Mouse (Mus musculus): ENCODE data around the gene 1810043G02Rik.
"Not testable (repeated sequence)": the region's sequence is repeated elsewhere in the genome, so short reads cannot be mapped to it uniquely, and the experiment has no call there.

The 1810043G02Rik gene

DNA sequence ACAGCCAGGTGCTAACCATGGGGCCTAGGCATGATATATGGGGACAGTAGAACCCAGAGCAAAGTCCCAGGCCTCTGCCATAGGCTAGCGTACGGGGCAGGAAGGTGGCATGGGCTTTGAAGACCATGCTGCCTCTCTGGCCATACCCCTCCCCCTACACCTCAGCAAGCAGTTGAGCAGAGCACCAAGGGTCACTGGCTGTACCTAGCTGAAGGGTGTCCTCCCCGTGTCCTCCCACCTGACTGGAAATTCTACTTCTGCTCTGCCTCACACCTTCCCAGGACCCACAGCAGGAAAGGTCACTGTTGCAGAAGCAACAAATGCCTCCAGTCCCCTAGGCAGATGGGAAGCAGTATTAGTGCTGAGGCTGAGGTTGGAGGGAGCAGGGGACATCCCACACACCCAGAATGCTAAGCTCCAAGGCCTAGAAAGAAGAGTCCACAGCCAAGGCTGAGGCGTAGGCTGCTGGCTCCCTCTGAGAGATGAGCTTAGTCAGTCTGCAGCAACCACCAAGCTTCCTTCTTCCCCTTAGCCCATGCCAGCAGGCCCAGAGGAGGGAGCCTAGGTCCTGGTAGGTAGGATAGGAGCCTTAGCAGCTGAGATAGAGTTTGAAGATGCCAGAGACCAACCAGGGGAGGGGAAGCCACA is 27.6 kb downstream of the 1810043G02Rik start:
- DNase-seq (ENCODE audit: low spot score in 2 of 2): no peak

DNA sequence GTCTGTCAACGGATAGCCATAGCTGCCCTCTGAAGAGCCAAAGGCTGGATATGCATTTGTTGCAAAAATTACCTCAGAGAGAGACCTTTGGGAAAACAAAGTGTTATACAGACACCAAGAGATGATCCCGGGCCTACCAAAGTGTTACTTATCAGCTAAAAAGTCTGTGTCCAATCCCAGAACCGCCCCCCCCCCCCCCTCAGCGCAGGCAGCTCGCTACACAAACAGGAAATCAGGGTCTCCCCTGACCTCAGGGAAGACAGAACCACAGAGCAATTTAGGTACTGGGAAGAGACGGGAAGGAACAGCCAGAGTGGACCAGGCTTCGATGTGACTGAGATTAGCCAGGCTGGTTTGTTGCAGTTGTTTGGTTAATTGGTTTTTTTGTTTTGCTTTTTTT is 28.9 kb downstream of the 1810043G02Rik start:
- DNase-seq (ENCODE audit: low spot score in 2 of 2): no peak

DNA sequence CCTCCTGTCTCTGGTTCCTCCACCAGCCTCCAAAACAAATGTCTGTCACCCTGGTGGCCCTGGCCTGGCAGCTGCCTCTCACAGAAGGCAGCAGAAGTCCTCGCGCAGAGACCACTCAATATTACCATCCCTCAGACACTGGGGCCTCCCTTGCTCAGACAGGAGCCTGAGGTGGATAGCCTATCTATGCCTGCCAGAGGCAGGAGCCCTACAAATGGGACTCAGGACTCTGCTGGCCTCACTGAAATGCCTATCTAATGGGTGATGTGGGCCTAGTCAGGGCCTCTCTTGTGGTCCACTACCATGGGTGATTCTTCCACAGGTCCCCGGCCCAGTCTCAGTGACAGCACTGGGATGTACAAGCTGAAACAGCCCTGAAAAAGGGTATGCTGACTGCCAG is 29.8 kb downstream of the 1810043G02Rik start:
- no peak for DNase-seq (ENCODE audit: low spot score in 2 of 2)

DNA sequence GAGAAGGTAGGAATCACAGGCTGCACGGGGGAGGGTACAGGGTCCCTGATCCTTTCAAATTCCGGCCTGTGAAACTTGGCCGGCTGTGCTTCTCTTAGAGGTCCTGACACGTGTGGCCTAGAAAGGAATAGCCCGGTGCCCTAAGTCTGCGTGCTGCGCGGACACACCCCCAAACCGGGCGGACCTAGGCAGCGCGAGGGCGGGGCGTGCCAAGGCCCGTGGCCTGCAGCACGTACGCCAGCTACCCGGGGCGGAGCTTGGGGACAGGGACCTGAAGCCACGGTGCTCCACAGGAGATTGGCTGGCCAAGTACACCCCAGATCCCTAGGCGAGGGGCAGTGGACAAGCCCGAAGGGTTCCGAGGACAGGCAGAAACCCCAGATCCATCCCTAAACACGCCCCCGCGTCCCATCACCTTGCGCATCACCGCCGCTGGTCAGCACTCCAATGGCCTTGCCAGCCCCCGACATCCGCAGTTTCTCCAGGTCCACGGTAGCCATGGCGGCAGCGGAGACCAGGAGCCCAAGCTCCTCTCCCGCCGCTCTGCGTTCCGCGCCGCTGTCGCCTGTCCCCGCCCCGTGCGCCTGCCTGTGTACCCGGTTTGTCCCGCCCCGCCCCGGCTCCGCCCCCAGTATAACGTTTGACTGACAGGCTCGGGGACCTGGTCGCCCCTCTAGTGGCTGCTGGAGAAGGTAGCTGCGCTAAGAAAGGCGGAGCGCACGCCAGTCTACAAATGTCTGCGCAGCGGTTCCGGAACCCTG is 31.0 kb downstream of the 1810043G02Rik start:
- DNase-seq (ENCODE audit: low spot score in 2 of 2): peak; percentile 88 to 89

DNA sequence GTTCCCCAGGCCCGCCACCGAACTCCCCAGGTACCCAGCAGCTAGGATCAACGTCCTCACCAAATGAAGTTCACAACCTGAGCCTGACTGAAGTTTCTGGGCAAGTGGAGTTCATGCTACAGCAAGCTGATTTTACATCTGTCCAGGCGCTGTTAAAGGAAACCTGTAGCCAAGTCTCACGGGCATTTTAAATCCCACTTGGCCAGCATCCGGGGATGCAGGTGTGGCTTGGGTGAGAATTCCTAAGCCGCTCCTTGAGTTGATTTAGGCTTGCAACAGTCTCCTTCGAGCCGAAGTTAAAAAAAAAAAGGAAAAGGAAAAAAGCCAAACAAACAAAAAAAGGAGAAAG is 31.6 kb downstream of the 1810043G02Rik start, which contains the start of gene Pfkl:
TSS of gene Pfkl (minus strand) at position 139 of the 349 bp plus-strand sequence.
- DNase-seq (ENCODE audit: low spot score in 2 of 2): no peak

DNA sequence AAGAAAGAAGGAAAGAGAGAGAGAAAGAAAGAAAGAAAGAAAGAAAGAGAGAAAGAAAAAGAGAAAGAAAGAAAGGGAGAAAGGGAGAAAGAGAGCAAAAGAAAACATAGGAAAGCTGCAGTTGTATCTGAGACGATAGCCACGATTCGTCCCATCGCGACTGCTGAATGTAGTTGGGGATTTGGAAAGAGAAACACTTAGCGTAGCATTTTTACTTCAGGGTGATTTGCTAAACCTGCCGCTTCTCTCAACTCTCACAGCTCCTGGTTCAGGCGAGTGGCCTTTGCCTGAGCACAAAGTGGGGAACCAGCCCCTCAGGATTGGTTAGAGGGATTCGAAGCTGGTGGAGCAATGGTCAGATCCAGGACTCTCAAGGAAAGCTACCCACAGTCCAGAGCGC is 32.0 kb downstream of the 1810043G02Rik start:
- no peak for DNase-seq (ENCODE audit: low spot score in 2 of 2)

DNA sequence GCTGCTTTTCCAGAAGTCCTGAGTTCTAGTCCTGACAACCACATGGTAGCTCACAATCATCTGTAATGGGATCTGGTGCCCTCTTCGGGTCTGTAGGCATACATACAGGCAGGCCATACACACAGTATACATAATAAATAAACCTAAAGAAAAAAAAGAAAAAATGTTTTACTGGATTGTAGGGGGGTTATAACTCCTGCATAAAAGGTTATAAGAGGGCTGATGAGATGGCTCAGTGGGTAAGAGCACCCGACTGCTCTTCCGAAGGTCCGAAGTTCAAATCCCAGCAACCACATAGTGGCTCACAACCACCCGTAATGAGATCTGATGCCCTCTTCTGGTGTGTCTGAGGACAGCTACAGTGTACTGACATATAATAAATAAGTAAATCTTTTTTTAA is 32.8 kb downstream of the 1810043G02Rik start:
- not testable (repeated sequence) for DNase-seq (ENCODE audit: low spot score in 2 of 2)

DNA sequence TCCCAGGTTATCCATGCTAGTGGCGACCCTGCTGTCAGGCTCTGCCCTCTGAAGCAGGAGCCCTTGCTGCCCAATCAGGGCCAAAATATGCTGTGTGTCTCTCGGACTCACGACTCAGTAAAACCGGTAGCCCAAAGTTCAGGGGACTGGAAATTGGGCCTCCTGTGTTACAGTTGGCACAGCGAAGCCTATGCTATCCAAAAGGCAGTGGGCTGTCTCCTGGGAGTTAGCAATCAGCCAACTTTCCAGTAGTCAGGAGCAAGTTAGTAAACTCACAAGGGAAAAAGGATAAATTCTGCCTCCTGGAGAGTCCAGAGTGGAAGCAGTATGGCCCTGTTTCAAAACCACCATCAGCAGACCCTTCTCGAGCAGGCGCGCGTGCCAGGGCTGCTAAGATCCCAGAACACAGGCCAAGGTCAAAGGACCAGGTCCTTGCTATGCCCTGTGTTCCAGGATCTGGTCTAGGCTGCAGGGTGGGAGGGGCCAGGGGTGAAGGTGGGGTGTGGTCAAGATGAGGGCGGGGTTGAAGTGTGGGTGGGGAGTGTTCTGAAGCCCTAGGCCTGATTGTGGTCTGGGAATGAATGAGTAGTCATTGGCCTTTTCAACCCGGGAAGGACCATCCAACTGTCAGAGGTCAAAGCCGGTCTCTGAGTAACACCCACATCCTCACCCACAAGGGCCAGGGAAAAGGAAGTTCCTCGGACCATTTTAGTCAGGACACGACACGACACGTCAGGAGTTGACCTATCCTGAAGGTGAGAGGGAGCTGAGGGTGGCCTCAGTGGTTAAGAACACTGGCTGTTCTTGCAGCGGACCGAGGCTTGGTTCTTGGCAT is 34.6 kb downstream of the 1810043G02Rik start:
- no peak for DNase-seq (ENCODE audit: low spot score in 2 of 2)

DNA sequence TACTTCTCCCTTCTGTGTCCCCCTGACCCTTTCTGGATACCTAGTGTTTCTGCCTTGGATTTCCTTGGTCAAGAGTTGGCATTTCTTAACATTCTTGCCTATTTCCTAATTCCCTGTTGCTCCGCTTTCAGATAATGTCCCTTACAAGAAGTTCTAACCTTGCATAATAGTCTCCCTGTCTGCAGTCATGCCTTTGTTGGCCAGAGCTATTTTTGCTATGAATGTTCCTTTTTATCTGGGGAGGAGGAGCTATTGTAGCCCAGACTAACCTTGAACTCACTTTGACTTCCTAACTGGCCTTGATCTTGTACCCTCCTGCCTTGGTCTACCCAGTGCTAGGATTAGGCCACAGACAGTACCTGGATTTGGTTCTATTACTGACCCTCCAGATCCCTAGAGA is 37.2 kb downstream of the 1810043G02Rik start:
- no peak for DNase-seq (ENCODE audit: low spot score in 2 of 2)

DNA sequence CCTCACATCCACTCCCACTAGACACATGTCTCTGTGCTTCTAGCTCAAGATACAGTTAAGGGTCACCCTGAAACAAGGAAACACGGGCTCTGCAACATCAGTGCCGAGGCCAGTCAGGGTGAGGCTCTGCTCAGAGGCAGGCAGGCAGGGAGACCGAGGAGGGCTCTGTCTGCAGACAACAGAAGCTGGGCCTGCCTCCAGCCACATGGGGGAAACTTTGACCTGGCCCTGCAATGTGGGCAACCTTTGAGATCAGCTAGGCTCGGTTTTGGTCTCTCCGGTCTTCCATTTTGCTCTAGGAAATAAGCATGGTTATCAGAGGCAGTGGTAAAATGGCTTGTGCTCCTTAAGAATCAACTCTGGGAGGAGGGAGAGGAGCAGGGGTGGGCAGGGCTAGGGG is 38.0 kb downstream of the 1810043G02Rik start:
- no peak for DNase-seq (ENCODE audit: low spot score in 2 of 2)

DNA sequence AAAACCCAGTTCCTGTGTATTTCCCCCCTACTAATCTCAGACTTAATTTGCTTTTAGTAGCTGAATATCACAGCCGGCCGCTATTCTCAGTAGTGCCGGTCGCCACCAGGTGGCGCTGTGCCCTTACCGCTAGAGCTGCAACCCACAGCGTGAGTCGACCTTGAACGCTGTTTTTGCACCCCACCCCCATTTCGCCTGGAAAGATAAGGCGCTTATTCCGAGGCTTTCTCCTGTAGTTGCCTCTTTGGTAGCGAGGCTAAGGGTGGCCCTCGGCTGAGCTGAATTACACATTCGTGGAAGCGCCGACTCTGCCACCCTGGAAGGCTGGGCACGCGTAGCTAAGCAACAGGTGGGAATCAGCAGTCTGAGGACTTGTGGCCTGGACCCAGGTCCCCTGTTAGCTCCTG is 40.5 kb downstream of the 1810043G02Rik start:
- peak; percentile 64 to 71 for DNase-seq (ENCODE audit: low spot score in 2 of 2)

DNA sequence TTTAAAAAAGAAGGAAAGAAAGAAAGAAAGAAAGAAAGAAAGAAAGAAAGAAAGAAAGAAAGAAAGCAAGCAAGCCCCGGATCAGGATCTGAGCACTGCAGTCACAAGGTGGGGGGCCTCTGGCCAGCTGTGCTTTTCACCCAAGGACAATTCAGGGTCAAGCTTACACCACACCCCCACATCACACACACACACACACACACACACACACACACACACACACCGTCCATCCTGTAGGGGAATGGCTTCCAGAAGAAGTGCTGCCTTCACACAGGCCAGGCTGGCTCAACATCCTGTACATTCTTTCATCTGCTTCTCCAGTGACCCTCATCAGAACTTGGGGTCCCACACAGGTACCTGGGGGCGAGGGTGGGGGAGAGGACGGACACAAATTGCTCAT is 41.0 kb downstream of the 1810043G02Rik start:
- DNase-seq (ENCODE audit: low spot score in 2 of 2): no peak

DNA sequence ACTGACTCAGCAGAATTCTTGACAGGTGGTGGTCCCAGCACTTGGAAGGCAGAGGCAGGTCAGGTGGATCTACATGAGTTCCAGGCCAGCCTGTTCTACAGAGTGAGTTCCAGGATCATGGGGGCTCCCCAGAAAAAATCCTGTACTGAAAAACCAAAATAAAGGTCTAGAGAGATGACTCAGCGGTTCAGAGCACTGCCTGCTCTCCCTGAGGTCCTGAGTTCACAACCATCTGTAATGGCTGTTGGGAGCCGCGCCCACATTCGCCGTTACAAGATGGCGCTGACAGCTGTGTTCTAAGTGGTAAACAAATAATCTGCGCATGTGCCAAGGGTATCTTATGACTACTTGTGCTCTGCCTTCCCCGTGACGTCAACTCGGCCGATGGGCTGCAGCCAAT is 41.7 kb downstream of the 1810043G02Rik start:
- DNase-seq (ENCODE audit: low spot score in 2 of 2): not testable (repeated sequence)

DNA sequence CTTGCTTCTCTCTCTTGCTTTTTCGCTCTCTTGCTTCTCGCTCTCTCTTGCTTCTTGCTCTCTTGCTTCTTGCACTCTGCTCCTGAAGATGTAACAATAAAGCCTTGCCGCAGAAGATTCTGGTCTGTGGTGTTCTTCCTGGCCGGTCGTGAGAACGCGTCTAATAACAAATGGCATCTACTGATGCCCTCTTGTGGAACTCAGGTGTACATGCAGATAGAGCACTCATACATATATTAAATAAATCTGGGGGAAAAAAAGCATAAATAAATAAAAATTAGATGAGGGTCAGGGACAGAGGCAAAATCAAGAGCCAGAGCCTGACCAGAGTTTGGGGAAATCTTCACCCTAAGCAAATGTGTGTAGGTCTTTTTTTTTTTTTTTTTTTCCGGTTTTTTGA is 47.1 kb downstream of the 1810043G02Rik start:
- DNase-seq (ENCODE audit: low spot score in 2 of 2): not testable (repeated sequence)

DNA sequence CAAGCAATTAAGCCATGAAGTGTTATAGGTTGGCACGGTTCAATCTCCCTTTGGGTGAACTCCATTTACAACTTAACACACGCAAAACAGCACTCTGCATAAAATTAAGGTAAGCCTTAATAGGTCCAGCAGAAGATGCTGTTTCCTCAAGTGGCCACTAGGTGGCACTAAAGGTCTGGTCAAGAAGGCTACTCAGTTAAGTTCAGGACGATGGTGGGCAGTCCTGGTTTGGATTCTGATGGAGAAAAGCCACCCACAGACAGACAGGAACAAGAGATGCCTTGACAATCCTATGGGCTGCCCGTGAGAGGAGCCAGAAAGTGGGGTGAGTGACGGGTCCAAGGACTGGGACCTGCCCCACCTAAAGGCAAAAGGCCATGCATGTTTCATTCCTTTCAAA is 49.8 kb downstream of the 1810043G02Rik start:
- peak; percentile 42 to 54 for DNase-seq (ENCODE audit: low spot score in 2 of 2)

DNA sequence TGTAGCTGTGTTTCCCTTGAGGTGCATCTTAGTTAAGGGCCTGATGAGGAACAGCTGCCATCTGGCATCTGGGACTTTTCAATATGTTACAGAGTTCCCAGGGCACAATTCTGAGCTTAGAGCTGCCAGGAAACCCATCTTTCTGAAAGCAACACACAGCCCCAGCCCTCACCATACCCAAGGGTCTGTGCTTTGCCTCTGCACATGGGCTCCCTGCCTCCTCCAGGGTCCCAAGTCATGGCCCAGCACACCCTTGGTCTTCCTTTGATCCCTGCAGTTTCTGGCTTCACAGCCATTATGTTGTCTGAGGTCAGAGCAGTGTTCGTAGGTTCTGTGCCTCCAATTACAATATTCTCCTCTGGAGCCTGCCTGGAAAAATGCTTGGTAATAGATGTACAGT is 50.8 kb downstream of the 1810043G02Rik start:
- no peak for DNase-seq (ENCODE audit: low spot score in 2 of 2)

DNA sequence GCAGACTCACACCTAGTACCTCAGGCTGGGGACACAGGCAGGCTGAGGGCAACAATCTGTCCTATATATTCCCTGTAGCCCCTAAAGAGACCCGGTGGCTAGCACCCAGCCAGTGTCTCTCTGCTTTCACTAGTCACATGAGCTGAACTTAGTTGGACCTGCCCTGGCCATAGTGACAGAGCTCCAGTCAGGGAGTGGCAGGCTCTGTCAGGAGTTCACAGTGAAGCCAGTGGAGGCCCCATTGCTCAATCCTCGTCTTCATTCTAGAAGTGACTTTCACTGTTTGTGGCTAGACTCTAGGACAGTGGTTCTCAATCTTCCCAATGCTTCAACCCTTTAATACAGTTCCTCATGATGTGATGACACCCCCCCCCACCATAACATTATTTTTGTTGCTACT is 53.7 kb downstream of the 1810043G02Rik start:
- DNase-seq (ENCODE audit: low spot score in 2 of 2): no peak
